Mouse (Mus musculus) cerebellum, postnatal 25 days (tissue): ENCODE results near the gene Asb6.
A peak's percentile ranks its signal among the peaks of the same experiment; 100 is the strongest.

Source experiments
- DNase-seq, 2 experiments: peaks; one replicate each; pipeline ENCODE4 v3.0.0; 2021; ENCODE audit warnings: mixed read lengths in 2 of 2

Gene Asb6

DNA sequence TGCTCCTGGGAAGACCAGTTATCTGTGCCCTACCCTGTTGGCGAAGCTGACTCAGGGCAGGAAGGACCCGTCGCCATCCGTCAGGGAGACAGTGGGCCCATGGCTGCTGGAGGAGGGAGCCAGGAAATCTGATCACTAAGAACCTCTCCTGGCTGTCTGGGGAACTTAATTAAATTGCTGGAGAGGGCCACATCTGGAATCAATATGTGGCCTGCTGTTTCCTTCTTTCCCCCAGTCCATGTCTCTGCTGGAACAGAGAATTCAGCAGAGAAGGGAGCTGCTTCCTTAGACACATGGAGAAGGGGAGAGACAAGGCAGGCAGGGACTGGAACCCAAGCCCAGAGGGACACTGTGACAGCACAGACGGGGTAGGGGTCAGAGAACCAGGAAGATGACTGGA, 3.5 kb upstream of the Asb6 start:
- no peak for DNase-seq

DNA sequence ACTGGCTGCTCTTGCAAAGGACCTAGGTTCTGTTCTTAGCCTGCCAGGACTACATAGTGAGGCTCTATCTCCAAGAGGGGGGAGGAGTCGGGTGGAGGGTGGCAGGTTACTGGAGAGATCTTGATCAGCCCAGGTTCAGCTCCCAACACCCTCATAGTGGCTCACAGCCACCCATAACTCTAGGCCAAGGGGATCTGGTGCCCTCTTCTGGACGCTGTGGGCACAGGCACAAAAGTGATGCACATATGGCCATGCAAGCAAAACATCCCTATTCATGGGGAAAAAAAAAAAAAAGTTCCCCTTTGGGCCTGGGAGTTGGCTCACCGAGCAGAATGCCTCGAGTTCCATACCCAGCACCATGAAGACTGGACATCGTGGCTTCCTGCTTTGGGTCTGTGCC, 818 bp downstream of the Asb6 start:
- DNase-seq: peak in 1 of 2 experiments; percentile 39

DNA sequence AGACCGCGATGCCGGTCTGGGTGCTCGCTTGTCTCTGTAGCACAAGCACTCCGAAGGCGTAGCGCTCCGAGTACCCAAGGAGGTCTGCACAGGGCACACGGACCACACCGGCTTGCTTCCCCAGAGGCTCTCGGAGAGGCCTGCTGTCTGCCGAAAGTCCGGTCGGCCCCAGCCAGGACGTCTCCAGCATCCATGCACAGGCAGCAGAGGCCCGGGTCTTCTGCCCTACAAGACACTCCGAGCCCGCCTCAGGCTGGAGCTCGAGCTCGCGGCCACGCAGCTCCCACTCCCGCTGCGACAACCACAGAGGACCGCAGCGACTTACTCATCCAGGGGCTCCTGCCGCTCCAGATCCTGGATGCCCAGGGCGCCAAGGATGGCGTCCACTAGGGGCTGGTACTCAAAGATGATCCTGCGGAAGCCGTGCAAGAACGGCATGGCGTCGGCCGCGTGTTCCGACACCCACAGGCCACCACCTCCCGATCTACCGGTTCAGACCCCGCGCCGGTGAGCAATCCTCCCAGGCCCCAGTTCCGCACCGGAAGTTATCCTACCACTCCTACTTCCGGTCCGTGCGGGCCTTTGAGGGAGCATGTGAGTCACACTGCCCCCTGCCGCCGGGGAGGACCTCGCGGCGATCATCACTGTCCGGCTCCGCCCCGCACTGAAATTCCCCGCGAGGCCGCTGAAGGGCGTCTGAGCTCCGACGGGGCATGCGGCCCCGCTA, 2.2 kb downstream of the Asb6 start:
- DNase-seq: peak; percentile 97 to 98

DNA sequence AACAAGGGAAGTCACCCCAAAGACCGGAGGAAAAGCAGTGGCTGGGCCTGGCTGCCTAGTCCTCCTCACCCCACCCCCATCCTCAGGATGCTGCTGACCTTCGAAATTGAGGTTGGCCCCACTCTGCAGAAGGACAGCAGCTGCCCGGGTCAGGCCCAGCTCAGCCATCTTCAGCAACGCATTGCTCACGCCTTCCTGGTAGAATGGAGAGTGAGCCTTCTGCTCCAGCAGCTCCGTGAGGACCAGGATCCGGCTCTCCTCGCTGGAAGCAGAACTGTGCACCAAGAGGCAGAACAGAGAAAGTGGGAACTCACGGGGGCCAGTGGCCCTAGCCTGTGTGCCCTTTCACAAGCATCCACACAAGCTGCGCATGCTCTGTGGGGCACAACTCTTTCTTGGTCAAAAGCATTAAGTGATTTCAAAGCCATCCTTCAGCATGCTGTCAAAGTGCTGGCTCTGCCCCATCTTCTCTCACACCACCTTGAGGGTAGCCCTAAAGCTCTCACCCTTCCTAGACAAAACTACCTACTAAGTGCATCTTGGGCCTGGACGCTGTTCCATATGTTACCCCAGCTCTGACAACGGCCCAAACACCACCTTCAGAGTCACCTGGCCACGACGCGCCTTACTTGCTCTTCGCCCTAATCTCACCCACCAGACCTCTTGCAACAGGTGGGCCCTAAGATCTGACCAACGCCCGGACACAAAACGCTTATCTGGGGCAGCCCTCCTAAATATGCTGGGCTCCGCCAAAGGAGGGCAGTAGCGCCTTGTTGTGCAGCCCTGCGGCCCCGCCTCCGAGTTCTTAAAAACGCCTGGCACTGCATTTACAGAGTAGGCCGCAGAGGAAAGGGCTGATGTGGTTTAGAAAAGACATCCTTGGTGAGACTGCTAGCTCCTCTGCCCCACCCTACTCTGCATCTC, 3.0 kb downstream of the Asb6 start:
- peak; percentile 42 to 56 for DNase-seq

DNA sequence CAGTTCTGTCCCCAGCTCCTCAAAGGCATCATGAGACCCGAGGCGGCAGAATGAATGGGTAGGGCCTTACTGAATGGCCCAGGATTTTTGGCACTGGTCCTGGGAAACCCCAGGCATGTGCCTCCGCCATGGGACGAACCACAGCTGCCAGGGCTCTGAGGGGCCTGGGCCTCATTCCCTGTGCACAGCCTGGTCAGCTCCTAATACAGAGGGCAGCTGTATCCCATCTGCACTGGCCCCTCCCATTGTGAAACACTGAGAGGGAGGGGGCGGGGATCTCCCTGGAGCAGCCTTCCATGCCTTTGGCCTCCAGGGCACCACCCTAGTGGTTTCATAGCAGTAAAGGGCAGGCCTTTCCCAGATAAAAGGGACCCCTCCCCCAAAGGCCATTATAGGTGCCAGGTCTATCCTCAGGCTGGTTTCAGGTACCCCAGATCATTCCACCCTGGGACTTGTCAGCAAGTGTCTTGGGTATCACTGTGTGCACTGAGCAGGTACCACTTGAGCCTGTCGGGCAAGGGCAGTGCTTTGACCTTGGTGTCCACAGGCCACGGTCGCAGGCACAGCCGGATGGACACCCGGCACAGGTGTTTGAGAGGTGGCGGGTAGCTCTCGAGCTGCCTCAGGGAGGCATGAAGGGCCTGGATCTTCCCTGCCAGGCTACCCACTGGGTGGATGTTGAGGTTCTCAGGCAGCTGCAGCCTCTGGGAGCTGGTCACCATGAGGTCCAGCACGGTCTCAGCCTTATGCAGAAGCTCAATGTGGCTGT, 6.6 kb downstream of the Asb6 start:
- peak in 1 of 2 experiments; percentile 45 for DNase-seq

DNA sequence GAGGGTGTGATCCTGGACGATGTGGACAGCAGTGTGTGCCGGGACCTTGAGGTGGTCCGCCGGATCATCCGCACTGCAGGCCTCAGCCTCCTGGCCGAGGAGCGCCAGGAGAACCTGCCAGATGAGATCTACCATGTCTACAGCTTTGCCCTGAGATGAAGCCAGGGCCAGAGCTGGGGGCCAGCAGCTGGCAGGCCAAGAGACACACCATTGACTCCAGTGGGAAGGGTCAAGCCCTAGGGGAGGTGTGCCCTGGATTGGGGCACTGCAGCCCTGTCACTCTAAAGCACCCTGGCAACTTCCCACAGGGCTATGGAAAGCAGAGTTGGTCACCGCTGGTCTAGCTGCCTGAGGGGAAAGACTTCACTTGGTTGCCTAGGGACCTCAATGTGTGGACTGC, 7.7 kb downstream of the Asb6 start:
- DNase-seq: no peak

DNA sequence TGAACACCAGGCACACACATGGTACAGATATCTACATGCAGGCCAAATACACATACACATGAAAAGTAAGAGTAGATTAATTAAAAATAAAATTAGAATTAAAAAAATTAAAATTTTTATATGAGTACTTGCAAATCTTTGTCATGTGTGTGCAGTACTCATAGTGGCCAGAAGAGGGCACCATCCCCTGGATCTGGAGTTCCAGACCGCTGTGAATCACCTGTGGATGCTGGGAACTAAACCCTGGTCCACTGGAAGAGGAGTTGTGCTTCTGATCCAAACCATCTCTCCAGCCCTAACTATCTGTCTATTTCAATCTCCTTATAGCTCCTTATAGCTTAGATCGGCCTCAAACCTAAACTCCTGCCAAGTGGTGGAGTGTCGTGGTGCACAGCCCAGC, 9.1 kb downstream of the Asb6 start:
- no peak for DNase-seq

DNA sequence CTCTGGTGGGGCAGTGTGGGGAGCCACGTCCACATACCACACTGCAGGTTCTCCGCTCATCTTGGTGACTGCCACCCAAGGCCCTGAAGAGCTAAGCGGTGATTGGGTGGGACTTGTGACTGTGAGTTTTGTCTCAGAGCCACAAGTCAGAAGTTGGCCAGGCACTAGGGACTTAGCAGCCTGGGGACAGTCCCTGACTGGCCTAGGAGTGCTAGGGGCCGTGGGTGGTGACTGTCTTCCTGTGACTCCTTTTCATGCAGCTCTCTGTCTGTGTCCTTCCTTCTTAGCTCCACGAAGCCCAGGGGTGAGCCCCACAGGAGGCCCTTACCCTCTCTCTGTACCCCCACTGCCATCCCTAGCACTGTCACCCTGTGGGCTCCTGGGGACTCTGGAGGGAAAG, 10.3 kb downstream of the Asb6 start:
- DNase-seq: no peak

DNA sequence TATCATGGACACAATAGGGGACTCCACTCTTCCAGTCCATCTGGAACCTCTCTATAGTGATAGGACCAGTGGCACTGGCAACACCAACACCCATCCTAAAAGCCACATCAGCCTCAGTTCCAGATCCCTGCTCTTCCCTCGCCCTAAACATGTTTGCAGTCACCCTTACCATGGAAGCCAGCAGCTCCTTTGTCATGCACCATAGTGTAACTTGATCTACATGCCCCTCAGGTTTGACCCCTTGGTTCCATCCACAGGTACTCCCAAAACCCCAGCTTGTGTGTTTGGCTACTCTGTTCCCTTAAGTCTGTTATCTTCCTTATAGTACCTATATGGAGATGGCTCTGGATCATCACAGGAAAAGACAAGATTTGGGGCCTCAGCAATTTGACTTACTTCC, 13.8 kb downstream of the Asb6 start:
- no peak for DNase-seq

DNA sequence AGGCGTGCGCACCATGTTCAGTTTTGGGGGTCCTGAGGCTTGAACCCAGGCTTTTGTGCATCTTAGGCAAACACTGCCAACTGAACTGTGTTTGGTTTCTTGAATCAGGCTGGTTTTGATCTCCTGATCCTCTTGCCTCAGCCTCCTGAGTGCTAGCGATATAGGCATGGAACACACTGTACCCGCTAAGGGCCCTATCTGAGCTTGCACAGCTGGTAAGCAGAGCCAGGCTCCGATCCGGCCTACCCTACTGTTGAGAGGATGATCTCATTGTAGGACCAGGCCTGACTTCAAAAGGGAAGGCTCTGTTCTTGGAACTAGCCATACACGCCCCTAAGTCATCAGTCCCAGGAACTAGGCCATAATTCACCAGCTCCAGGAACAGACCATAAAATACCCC, 19.6 kb downstream of the Asb6 start:
- DNase-seq: no peak

DNA sequence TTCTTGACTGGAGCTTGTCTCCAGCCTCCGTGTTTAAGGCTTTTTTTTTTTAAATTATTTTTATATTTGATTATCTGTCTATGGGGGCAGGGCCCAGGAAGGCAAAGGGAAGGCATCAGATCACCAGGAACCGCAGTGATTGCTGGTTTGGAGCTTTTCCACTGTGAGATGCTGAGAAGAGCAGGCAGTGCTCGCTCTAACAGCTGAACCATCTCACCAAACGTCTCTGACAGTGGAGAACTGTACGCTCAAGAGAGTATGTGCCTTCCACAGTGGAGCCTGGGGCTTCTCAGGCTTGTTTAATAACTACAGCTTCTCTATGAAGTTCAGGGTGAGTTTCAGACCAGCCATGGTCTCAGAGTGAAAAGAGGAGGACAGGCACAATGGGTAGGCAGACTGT, 20.6 kb downstream of the Asb6 start:
- DNase-seq: no peak

DNA sequence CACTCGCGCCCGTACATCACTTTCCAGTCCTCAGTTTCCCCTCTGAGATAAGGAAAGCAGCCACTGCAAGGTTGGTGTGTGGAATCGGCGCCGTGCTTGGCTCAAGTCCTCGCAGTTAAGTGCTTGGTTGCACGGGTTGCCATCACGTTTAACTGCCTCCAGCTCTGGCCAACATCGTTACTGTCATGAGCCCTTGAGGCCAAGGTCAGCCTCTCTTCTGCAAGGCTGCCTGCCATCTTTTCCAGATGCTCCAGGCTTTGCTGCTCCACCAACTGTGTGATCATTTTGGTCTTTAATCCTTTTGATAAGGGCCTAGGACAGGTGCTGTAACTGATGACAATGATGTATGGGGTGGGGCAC, 21.9 kb downstream of the Asb6 start:
- DNase-seq: no peak

DNA sequence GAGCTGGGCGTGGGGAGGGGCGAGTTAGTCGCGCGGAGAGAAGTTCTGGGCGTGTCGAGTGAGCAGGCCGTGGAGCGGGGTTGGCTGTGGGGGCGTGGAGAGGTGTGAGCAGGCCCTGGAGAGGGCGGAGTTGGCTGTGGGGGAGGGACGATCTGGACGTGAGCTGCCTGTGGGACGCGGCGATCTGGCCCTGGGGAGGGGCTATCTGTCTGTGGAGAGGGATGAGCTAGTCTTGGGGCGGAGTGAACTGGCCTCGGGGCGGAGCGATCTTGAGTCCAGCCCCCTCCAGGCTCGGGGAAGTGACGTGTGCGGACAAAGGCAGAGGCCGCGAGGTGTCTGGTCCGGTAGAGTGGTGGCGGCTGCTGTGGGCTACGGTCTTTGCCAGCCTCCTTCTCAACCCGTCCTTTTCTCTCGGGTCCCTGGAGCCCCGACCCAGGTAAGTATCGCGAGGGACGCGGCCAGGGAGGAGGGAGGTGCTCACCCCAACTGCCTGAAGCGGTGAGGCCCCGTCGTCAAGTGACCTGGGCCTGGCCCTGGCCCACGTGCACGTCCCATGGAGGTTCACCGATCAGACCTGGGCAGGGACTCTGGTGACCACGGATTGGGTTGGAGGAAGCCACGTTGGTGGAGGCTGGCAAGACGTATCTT, 22.4 kb downstream of the Asb6 start, which contains the start of gene Ntmt1:
Gene Ntmt1 (plus strand): TSS at position 179 of the 648 bp plus-strand sequence.
- peak; percentile 94 to 97 for DNase-seq

DNA sequence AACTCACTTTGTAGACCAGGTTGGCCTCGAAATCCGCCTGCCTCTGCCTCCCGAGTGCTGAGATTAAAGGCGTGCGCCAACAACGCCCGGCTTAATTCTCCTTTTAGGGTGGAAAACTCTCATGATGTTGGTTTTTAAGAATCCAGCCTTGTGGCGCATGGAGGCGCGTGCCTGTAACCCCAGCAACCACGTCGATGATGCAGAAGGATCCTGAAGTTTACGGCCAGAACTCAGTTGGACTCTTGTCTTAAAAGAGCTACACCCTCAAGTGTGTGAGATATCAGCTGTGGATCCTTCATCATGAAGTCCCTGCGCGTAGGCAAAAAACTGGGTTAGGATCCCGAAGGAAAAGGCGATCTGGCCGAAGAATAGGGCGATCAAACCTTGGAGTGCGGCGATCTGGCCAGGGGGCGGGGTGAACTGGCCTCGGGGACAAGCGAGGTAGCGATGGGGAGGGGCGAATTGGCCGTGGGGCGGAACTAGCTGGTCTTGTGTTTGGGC, 22.9 kb downstream of the Asb6 start:
- DNase-seq: no peak

DNA sequence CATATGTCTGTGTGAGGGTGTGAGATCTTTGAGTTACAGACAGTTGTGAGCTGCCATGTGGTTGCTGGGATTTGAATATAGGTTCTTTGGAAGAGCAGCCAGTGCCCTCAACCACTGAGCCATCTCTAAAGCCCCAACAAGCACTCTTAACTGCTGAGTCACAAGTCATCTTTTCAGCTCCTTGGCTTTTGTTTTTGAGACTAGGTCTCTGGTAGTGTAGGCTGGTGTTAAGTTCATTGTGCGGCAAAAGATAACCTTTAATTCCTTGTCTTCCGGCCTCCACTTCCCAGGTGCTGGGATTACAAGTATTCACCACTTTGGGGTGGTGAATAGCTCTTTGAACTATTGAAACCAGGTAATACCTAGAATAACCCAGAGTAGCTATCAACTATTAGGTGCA, 24.1 kb downstream of the Asb6 start:
- no peak for DNase-seq

DNA sequence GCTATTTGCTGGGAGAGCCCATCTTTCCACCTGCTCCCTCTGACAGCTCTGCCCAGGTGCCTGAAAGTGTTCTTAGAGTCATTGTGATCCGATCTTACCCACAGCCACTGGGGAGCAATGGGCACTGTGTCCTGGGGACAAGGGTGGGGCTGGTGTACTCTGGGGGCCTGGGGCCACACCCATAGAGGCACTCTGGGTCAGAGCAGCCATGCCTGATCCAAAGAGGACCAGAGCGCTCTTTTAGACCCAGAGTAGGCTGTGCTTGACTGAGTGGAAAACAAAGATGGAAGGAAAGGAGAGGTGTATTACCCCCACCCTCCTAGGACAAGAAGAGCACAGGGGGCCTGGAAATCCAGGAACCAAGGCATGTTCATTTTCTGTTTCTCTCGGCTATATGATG, 26.5 kb downstream of the Asb6 start, which contains the start of gene 1700001O22Rik:
Gene 1700001O22Rik (minus strand): TSS at position 58 of the 400 bp plus-strand sequence.
- DNase-seq: no peak

DNA sequence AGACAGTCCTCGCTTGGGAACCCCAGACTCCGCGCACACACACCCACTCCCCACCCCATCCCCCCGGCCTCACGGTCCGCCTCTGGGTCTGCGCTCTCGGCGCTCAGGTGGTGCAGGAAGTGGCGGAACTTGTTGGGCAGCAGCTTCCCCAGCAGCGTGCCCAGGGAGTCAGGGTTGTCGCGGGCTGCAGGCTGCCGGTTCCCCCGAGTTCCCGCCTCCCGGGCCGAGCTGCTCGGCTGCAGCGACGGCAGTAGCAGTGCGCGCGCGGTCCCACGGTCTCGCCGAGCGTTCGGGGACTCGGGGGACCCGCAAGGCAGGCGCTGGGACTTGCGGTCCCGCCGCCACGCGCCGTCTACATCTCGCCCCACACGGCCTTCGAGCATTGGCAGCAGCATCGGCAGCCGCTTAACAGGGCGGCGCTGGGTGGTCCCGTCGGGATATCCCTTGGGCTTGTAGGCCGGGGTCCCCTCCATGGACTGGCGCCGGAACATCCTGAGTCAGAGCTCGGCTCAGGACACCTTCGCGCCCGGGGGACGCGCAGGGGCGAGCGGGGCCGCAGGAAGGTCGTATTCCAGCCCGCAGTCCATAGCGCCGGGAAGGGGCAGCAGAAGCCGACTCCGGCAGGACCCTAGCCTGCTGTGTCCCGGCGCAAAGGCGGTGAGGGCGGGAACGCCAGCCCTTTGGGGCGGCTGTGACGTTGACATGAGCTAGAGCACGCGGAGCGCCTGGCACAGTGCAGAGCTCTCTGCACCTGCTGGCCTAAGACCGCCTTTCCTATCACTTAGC, 28.9 kb downstream of the Asb6 start:
- DNase-seq: peak; percentile 46 to 53

DNA sequence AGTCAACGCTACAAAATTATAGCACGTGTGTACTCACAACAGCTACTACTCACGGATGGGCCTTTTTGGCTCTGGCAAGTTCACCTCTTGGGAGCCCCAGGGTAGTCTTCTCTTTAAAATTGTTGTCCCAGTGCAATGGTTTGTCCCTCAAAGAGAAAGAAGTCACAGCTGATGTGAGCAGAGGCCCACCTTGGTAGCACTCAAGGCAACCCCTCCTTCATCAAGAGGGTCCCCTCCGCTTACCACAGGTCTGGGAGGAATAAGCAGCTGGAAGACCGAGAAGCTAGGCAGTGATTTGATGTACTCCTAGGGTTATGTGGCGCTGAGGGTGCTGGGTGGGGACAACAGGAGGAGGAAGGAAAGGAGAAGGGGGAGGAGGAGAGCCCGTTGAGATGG, 29.5 kb downstream of the Asb6 start:
- DNase-seq: no peak

DNA sequence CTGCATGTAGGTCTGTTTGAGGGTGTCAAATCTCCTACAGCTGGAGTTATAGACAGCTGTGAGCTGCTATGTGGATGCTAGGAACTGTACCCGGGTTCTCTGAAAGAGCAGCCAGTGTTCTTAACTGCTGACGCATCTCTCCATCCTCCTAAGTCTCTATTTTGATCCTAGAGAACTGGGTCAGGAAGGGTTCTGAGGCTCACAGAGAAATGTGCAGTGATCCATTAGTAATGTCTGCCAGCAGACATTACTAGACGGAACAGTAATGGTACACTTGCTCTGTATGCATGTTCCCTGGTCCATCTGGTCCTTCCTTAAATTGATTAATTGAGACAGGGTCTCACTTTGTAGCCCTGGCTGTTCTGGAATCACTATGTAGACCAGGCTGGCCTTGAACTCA, 30.7 kb downstream of the Asb6 start:
- DNase-seq: no peak

DNA sequence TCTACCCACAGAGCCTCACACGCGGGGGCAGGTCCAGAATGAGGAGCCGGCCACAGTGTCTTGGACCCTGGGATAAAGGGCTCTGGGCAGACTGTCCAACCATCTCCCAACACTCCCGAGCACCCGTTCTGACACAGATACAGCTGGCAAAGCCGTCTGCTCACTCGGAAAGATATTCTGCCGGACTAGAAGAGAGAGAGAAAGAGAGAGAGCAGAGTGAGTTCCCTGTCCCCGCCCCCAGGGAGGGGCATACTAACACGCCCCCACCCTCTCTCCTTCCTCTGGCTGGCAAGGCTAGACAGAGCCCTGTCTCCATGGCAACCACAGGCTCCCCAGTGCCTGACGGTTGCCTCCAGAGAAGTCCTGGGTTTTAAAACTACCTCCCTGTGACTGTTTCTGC, 33.8 kb downstream of the Asb6 start:
- DNase-seq: peak; percentile 48 to 73

DNA sequence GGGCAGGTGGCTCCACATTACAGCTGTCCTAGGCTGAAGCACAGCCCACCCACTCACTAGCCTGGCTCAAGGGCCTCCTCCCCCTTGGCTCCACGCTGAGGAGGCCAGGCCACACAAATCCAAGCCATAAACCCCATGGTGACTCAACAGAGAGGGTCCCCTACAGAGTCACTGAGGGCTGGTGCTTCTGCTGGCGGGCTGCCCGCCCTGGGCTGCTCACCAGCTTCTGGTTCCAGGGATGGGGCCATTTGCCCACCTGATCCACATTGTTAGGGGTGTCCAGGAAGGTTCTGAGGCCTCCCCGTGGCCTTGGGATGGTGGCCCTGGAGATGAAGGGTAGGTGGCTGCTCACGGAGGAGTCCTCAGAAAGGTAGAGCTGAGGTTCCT, 34.3 kb downstream of the Asb6 start:
- peak; percentile 20 to 40 for DNase-seq
